Mouse (Mus musculus) limb, embryonic 11.5 days (tissue): ENCODE results near the gene Ivd. TPM values are rescaled to one million over a fixed set of nuclear protein-coding genes. Genes with fewer than 3 reads are reported as not detected.

Source experiments
- ATAC-seq: fragments of 200-750 bp; cut with Nextera tagmentation; 2 replicates; pipeline ENCODE4 v1.8.0; 2017; ENCODE audit warnings: low read depth; ENCODE audit not compliant: insufficient number of reproducible peaks, low FRiP score, low TSS enrichment
- DNase-seq: peaks from one replicate; pipeline ENCODE4 v3.0.0-alpha.2; 2015; ENCODE audit warnings: low spot score
- H3K27ac ChIP-seq: fragments of 300-500 bp; sonication (generic); replicated peaks from 2 replicates; pipeline ENCODE4 v1.5.1; 2014; ENCODE audit warnings: low read depth, mild to moderate bottlenecking, low read length
- H3K27me3 ChIP-seq: fragments of 300-500 bp; sonication (generic); 2 replicates; pipeline ENCODE4 v1.6.1; 2014; ENCODE audit warnings: mild to moderate bottlenecking, low read length, mixed read lengths; ENCODE audit not compliant: control insufficient read depth, insufficient read depth
- H3K36me3 ChIP-seq: fragments of 300-500 bp; sonication (generic); 2 replicates; pipeline ENCODE4 v1.6.1; 2014; ENCODE audit warnings: mild to moderate bottlenecking, low read length, moderate library complexity, mixed read lengths; ENCODE audit not compliant: control insufficient read depth, insufficient read depth
- H3K4me1 ChIP-seq: fragments of 300-500 bp; sonication (generic); 2 replicates; pipeline ENCODE4 v1.6.1; 2014; ENCODE audit warnings: low read length, mixed read lengths; ENCODE audit not compliant: control insufficient read depth, insufficient read depth
- H3K4me2 ChIP-seq: fragments of 300-500 bp; sonication (generic); 2 replicates; pipeline ENCODE4 v1.6.1; 2014; ENCODE audit warnings: low read depth, mild to moderate bottlenecking, moderate library complexity; ENCODE audit not compliant: severe bottlenecking
- H3K4me3 ChIP-seq: fragments of 300-500 bp; sonication (generic); 2 replicates; pipeline ENCODE4 v1.5.1; 2014; ENCODE audit warnings: low read depth, low read length
- H3K9ac ChIP-seq: fragments of 300-500 bp; sonication (generic); 2 replicates; pipeline ENCODE4 v1.6.1; 2014; ENCODE audit warnings: mild to moderate bottlenecking, low read length
- H3K9me3 ChIP-seq: fragments of 300-500 bp; sonication (generic); 2 replicates; pipeline ENCODE4 v1.6.1; 2016; ENCODE audit warnings: low read length; ENCODE audit not compliant: control insufficient read depth
- WGBS: fragments of 180-500 bp; shearing (Covaris S2); extraction: QIAGEN DNeasy Blood & Tissue Kit; methylation state at CpG from one replicate; pipeline ENCODE4 v1.1.7; 2014; 5-methylcytosine and 5-hydroxymethylcytosine counted together
- polyA plus RNA-seq: library from polyadenylated mRNA; unstranded; fragments of >200 nt; fragmentation: Nextera tagmentation; extraction: Ambion mirVana; gene quantifications from 2 replicates; pipeline ENCODE4 v1.2.1, GENCODE M21; 2014

Gene Ivd
- polyA plus RNA-seq, 1 experiment from 2014 or later = 75.1 TPM

DNA sequence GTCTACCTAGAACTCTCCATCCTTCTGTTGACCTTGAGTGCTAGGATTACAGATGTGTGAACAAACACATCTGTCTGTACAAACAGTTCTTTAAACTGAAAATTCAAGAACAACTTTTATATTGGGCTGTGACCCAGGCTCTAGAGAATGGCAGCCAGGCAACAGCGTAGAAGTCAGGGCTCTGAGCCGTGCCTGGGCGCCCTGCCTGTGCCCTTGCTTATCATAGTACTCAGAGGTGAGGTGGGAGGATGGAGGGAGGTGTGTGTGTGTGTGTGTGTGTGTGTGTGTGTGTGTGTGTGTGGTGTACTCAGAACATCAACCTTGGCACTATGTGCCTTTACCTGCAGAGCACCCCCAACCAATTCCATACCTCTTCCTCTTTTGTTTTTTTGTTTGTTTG lies 46.0 kb downstream of the Ivd start:
- DNase-seq (no peak), ATAC-seq (no peak)
- 0 out of 2 replicates have a peak, but pooled peaks cover 7% of the 10 kb centered on the region for H3K4me1 ChIP-seq
- no peaks in the 10 kb centered on the region for H3K9me3 ChIP-seq
- WGBS = 93% methylated on average over 3 of the region's 3 CpGs
- no peak overlapping the region for H3K4me3 ChIP-seq
- no peak overlapping the region for H3K9ac ChIP-seq
- H3K27ac ChIP-seq = no peak overlapping the region
- peaks cover 10% of the 10 kb centered on the region for H3K27me3 ChIP-seq
- H3K36me3 ChIP-seq = no peaks in the 10 kb centered on the region
- H3K4me2 ChIP-seq = no peak overlapping the region

DNA sequence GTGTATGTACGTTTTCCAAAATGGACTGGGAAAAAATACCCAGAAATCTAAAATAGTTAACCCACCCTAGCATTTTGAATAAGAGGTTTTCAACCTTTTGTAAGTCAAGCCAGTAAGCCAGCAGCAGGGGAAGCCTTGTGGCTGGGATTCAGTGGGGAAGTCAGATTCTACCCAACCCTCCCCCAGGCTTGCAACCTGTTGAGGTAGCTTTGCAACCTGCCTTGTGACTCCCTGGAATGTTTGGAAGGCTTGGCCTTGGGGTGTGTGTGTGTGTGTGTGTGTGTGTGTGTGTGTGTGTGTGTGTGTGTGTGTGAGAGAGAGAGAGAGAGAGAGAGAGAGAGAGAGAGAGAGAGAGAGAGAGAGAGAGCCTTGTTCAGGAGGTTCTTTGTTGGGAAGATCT lies 47.4 kb downstream of the Ivd start:
- Histone ChIP-seq H3K9me3 (no peaks in the 10 kb centered on the region), H3K27ac (no peak overlapping the region), H3K9ac (no peak overlapping the region), H3K4me2 (no peak overlapping the region), H3K27me3 (no peaks in the 10 kb centered on the region; the same call in 1 of the 2 replicates), H3K4me3 (no peak overlapping the region), H3K36me3 (no peaks in the 10 kb centered on the region; the same call in 1 of the 2 replicates), H3K4me1 (0 out of 2 replicates have a peak, but pooled peaks cover 3% of the 10 kb centered on the region)
- DNase-seq (no peak), ATAC-seq (no peak)
- 68% methylated on average over 1 of the region's 1 CpGs for WGBS

DNA sequence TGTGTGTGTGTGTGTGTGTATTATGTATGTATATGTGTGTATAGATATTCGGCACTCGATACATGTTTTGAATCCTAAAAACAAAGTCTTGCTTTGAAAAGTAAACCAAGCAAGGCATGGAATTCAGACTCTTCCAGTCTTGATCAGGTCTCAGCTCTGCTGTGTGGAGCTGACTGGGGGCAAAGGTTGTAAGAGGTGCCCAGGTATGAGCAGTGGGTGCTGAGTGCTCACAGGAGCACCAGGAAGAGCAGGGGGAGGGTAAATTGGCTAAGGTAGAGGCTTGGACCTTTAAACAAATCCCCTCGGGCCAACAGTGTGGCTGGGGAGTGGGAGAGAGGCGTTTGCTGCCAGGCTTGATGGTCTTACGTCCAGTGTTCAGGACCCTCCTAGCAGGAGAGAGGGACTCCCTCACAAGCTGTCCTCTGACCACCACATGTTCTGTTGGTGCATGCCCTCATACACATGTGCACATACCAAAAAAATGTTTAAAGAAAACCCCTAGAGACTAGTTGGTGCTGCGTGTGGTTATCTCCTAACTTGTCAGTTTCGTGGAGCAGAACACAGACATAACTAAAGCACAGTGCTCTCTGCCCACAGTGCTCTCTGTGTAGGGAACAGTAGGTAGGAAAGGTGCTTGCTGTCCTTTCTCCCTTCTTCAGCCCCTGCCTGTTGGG lies 49.0 kb downstream of the Ivd start:
- H3K9ac ChIP-seq = no peak overlapping the region
- H3K9me3 ChIP-seq = no peaks in the 10 kb centered on the region
- WGBS = 72% methylated on average over 7 of the region's 7 CpGs
- H3K4me3 ChIP-seq = no peak overlapping the region
- H3K4me1 ChIP-seq = 0 out of 2 replicates have a peak, but pooled peaks cover 3% of the 10 kb centered on the region
- ATAC-seq = no peak
- H3K36me3 ChIP-seq = no peaks in the 10 kb centered on the region; the same call in 1 of the 2 replicates
- no peak overlapping the region for H3K4me2 ChIP-seq
- no peak overlapping the region for H3K27ac ChIP-seq
- no peaks in the 10 kb centered on the region for H3K27me3 ChIP-seq
- DNase-seq = no peak

DNA sequence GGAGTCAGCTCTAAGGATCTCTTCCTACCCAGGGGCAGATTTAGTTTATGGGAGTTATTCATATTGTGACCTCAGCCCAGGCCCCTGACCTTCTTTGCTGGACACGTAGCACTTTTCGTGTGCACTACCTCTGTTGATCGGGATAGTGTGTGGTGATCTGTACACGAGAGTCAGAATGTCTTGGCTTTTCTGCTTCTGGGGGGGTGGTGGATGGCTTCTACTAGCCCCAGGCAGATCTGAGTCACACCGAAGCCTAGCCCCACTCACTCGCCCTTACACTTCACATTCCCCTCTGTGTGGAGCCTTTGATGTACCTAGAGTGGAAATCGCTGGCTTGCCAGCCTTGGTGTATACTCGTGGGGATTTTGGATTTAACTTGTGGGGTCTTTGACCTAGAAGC lies 51.0 kb downstream of the Ivd start:
- WGBS = 70% methylated on average over 8 of the region's 8 CpGs
- H3K9ac ChIP-seq = no peak overlapping the region
- H3K36me3 ChIP-seq = no peaks in the 10 kb centered on the region; the same call in 1 of the 2 replicates
- H3K27me3 ChIP-seq = no peaks in the 10 kb centered on the region
- ATAC-seq (no peak), DNase-seq (no peak)
- no peaks in the 10 kb centered on the region for H3K9me3 ChIP-seq
- 0 out of 2 replicates have a peak, but pooled peaks cover 3% of the 10 kb centered on the region for H3K4me1 ChIP-seq
- H3K4me2 ChIP-seq = no peak overlapping the region
- no peak overlapping the region for H3K4me3 ChIP-seq
- H3K27ac ChIP-seq = no peak overlapping the region

DNA sequence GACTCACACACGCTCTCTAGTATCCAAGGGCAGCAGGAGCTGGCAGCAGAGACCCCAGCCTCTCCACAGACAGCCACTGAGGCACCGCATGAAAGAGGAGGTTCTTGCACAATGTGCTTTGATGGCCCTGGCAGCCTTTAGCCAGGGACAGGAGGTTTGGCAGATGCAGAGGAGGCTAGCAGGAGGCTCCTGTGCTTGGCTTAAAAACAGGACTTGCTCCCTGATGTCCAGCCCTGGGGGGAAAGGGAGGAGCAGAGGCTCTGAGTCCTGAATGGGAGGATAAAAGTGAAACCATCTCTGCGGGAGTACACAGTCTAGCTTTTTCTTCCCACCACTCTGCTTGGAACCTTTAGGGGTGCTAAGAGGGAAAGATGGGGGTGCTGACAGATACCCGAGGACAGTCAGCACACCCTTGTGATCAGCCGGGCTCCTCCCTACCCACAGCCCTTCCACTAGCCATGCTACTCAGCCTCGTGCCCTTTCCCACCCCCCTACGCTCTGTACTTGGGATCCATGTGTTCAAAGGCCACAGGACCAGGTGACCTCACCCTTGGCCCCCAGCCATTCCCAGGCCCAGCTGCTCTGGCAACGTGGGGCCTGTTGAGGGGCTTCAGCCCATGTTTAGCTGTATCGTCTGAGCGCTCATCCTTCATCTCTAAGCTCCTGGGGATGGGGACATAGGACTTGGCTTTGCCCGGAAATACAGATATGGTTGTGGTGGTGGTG lies 52.0 kb downstream of the Ivd start:
- H3K4me3 ChIP-seq = no peak overlapping the region
- no peak overlapping the region for H3K27ac ChIP-seq
- H3K9ac ChIP-seq = no peak overlapping the region
- no peaks in the 10 kb centered on the region for H3K27me3 ChIP-seq
- ATAC-seq (no peak), DNase-seq (no peak)
- no peaks in the 10 kb centered on the region for H3K9me3 ChIP-seq
- no peak overlapping the region for H3K4me2 ChIP-seq
- H3K36me3 ChIP-seq = no peaks in the 10 kb centered on the region; the same call in 1 of the 2 replicates
- WGBS = 61% methylated on average over 11 of the region's 11 CpGs
- 0 out of 2 replicates have a peak, but pooled peaks cover 5% of the 10 kb centered on the region for H3K4me1 ChIP-seq

DNA sequence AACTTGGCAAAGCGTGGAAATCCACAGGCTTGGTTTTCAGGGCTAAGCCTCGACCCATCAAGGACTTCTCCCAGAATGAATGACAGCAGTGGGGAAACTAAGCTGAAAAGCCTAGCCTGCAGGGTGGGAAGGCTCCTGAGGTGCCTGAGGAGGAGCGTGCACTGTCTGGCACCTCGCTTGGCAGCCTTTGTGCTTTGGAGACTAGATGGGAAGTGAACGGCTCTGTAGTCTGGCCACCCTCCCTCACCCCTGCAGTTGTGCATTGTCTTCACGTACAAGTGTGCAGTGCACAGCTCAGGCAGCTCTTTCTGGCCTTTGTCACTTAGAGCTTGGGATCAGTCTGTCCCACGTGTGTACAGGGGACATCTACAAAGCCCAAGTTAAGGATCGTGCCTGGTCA lies 52.9 kb downstream of the Ivd start:
- Histone ChIP-seq H3K9ac (no peak overlapping the region), H3K27ac (no peak overlapping the region), H3K4me1 (0 out of 2 replicates have a peak, but pooled peaks cover 5% of the 10 kb centered on the region), H3K4me3 (no peak overlapping the region), H3K4me2 (no peak overlapping the region), H3K9me3 (no peaks in the 10 kb centered on the region), H3K27me3 (no peaks in the 10 kb centered on the region), H3K36me3 (no peaks in the 10 kb centered on the region; the same call in 1 of the 2 replicates)
- no peak for DNase-seq
- ATAC-seq = no peak
- WGBS = 73% methylated on average over 8 of the region's 8 CpGs

DNA sequence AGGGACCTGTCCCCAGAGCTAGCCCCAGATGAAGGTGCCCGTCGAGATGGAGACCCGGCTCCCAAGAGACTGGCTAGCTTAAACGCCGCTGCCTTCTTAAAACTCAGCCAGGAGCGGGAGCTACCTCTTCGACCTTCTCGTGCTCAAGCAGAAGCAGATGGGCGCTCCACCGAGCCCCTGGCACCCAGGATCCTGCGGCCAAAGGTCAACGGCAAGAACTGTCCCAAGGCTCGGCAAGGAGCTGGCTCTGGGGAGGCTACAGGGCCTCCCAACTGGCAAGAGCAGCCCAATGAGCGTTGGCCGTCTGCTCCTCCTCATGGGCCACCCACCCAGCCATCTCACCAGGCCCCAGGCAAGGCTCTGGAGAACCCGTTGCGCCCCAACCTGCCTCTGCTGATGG lies 54.7 kb downstream of the Ivd start:
- Histone ChIP-seq H3K9ac (no peak overlapping the region), H3K27me3 (no peaks in the 10 kb centered on the region), H3K36me3 (no peaks in the 10 kb centered on the region; the same call in 1 of the 2 replicates), H3K27ac (no peak overlapping the region), H3K4me1 (0 out of 2 replicates have a peak, but pooled peaks cover 5% of the 10 kb centered on the region), H3K9me3 (no peaks in the 10 kb centered on the region), H3K4me2 (no peak overlapping the region), H3K4me3 (no peak overlapping the region)
- DNase-seq = no peak
- ATAC-seq = no peak
- 93% methylated on average over 17 of the region's 17 CpGs for WGBS

DNA sequence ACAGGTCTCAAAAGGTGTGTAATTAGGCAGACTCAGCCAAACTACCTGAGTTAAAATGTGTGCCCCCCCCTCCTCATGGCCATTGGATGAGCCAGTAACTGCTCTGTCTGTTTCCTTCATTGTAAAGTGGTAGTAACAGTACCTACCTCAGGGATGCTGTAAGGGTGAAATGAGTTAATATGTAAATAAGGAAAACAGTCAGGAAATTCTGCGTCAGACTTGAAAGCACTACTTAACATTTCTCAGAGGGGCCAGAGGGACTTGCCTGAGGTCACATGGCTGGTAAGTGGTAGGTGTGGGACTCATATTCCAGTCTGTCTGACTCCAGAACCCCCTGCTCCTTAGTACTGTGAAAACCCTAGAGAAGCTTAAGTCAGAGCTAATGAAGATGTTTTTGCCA lies 56.8 kb downstream of the Ivd start:
- no peak overlapping the region for H3K9ac ChIP-seq
- H3K36me3 ChIP-seq = peaks cover 5% of the 10 kb centered on the region; the same call in 1 of the 2 replicates
- no peak overlapping the region for H3K27ac ChIP-seq
- H3K9me3 ChIP-seq = no peaks in the 10 kb centered on the region
- H3K4me2 ChIP-seq = no peak overlapping the region
- H3K4me1 ChIP-seq = 0 out of 2 replicates have a peak, but pooled peaks cover 5% of the 10 kb centered on the region
- no peak for DNase-seq
- H3K27me3 ChIP-seq = no peaks in the 10 kb centered on the region
- ATAC-seq = no peak
- 55% methylated on average over 1 of the region's 1 CpGs for WGBS
- no peak overlapping the region for H3K4me3 ChIP-seq
